Mouse (Mus musculus): ENCODE results near the gene Clcf1.

DNA sequence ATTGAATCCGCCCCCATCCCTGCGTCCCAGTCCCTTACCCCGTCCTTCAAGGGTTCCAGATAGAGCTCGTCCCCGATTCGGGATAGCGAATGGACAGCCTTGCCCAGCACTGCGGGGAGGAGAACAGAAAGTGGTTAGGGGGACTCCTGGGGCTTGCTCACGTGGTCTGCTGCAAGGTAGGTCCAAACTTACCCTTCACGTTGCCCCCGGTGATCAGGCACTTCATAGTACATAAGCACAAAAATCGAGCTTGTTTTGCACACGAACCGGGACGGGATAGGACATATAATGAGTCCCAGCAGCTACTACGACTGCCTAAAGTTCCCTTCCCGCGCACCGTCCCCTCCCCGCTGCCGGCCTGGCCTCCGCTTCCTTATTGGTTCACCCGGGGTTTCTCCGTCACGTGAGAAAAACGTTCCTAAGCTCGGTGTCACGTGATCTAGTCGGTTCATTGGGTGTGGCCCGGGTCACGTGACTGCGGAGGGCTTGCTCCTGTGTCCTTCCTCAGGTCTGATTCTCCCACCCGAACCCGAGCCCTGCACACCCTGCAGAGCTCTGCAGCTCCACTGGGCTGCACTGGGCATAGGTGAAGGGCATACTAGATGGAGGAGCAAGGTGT is 12.6 kb upstream of the Clcf1 start, which contains the start of gene Rad9a:
- TF ChIP-seq POLR2A (IDR thresholded peaks at IDR 0.05; ENCODE audit: extremely low read depth, insufficient read depth, low read length) (0 out of 2 replicates have a peak, but pooled peaks have one; percentile 32), CTCF (IDR thresholded peaks at IDR 0.05; ENCODE audit: low read depth, low read length) (no peak)
